Mouse (Mus musculus) testis, adult 2 months (tissue): ENCODE results near the gene Ecm1.

ENCODE experiments used
- CTCF ChIP-seq: fragments of 200-500 bp; IDR thresholded peaks from 2 replicates; pipeline ENCODE4 v1.5.1; 2012; ENCODE audit warnings: low read depth, mild to moderate bottlenecking, inconsistent platforms, low read length, moderate library complexity; ENCODE audit not compliant: control insufficient read depth, insufficient read depth, insufficient replicate concordance
- POLR2A ChIP-seq: fragments of 200-500 bp; IDR thresholded peaks from 2 replicates; pipeline ENCODE4 v1.6.1; 2012; ENCODE audit warnings: low read depth, mild to moderate bottlenecking, inconsistent platforms, low read length, moderate library complexity; ENCODE audit not compliant: control insufficient read depth

GRCm38 (mm10) chr3:95760106-95760505, 20.7 kb upstream of the Ecm1 start, which contains the start of gene Tars2:
- no peak for TF ChIP-seq POLR2A
- no peak for TF ChIP-seq CTCF
